Mouse (Mus musculus): ENCODE measurements at regions not wholly inside any gene's neighbourhood (a gene's known extent, or its start where the extent isn't known, plus 50 kb on each side); places are given as distances from the start of the nearest gene placed in this dataset.

DNA sequence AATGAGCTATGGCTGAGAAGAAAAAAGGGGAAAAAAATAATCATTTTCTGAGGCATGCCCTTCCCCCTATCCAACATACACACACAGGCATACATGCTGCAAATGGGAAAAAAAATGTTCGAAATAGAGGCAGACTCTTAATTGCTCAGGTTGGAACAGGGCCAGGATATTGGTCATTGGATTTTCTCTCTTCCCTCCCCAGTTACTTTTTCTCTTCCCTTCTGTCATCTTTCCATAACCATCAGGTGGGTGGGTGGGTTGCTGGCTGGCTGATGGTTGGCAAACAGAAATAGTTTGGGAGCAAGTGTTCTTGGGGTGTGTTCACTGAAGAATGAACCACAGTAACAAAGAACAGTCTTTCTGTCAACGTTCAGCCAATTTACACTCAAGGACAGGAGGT lies 149.3 kb upstream of the Lcorl start:
- Histone ChIP-seq H3K36me3 (ENCODE audit: control insufficient read depth, insufficient read depth) (no peaks in the 10 kb centered on the region), H3ac (ENCODE audit: control insufficient read depth, insufficient read length) (no peak overlapping the region), H3K27me3 (ENCODE audit: control insufficient read depth, insufficient read depth, insufficient read length) (no peaks in the 10 kb centered on the region), H3K4me2 (ENCODE audit: low read depth) (no peak overlapping the region), H3K4me3 (no peak overlapping the region), H3K79me2 (ENCODE audit: control insufficient read depth, insufficient read depth) (no peaks in the 10 kb centered on the region)
- no peak for TF ChIP-seq TCF12 (IDR thresholded peaks at IDR 0.05; ENCODE audit: insufficient read depth, poor library complexity, severe bottlenecking)
- TF ChIP-seq REST (IDR thresholded peaks at IDR 0.05; ENCODE audit: insufficient read depth, insufficient read length): no peak
- no peak for TF ChIP-seq E2F4 (IDR thresholded peaks at IDR 0.05; ENCODE audit: insufficient read depth)
- TF ChIP-seq CEBPB (IDR thresholded peaks at IDR 0.05; ENCODE audit: insufficient read depth, poor library complexity, severe bottlenecking): no peak
- TF ChIP-seq TCF3 (IDR thresholded peaks at IDR 0.05; ENCODE audit: insufficient read length, low read depth): no peak
- TF ChIP-seq POLR2A (IDR thresholded peaks at IDR 0.05; ENCODE audit: insufficient read length, low read depth): no peak
- TF ChIP-seq POLR2AphosphoS2 (IDR thresholded peaks at IDR 0.05; ENCODE audit: insufficient read length, low read depth): no peak
- TF ChIP-seq MYOD1 (IDR thresholded peaks at IDR 0.05; ENCODE audit: control insufficient read depth in 1 of 3, insufficient read length in 2 of 3, low read depth in 2 of 3): no peak

DNA sequence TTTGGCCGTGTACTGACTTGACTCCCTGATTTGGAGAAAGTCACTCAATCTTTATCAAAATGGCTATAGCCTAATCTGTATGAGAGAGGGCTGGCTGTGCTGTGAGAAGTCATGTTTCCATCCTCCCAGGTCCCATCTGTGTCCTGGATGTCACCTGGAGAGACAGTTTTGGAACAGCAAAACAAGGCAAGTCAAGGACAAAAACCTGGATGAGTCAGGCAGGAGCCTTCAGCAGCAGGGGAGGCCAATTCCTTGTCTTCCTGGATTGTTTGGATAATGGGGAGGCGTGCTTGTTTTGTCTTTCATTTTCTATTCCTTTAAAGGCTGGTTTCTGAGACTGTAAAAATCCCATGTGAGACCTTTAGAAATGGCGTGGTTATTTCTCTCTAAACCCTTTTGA lies 148.8 kb upstream of the Lcorl start:
- Histone ChIP-seq H3K4me2 (ENCODE audit: low read depth) (no peak overlapping the region), H3ac (ENCODE audit: control insufficient read depth, insufficient read length) (no peak overlapping the region), H3K4me3 (no peak overlapping the region), H3K79me2 (ENCODE audit: control insufficient read depth, insufficient read depth) (no peaks in the 10 kb centered on the region), H3K27me3 (ENCODE audit: control insufficient read depth, insufficient read depth, insufficient read length) (no peaks in the 10 kb centered on the region), H3K36me3 (ENCODE audit: control insufficient read depth, insufficient read depth) (no peaks in the 10 kb centered on the region)
- TF ChIP-seq MAX (IDR thresholded peaks at IDR 0.05; ENCODE audit: low read depth) (no peak), USF1 (IDR thresholded peaks at IDR 0.05; ENCODE audit: low read depth) (no peak), POLR2A (IDR thresholded peaks at IDR 0.05; ENCODE audit: insufficient read length, low read depth) (no peak), SRF (IDR thresholded peaks at IDR 0.05; ENCODE audit: control insufficient read depth, insufficient read length, low read depth) (no peak), POLR2AphosphoS2 (IDR thresholded peaks at IDR 0.05; ENCODE audit: insufficient read length, low read depth) (no peak), MYOD1 (IDR thresholded peaks at IDR 0.05; ENCODE audit: control insufficient read depth in 1 of 3, insufficient read length in 2 of 3, low read depth in 2 of 3) (no peak), TCF3 (IDR thresholded peaks at IDR 0.05; ENCODE audit: insufficient read length, low read depth) (no peak), TCF12 (IDR thresholded peaks at IDR 0.05; ENCODE audit: insufficient read depth, poor library complexity, severe bottlenecking) (no peak), MYOG (IDR thresholded peaks at IDR 0.05; ENCODE audit: control insufficient read depth in 1 of 3, insufficient read depth in 1 of 3, insufficient read length in 2 of 3, low read depth in 2 of 3) (no peak), REST (IDR thresholded peaks at IDR 0.05; ENCODE audit: insufficient read depth, insufficient read length) (no peak), CEBPB (IDR thresholded peaks at IDR 0.05; ENCODE audit: insufficient read depth, poor library complexity, severe bottlenecking) (no peak), E2F4 (IDR thresholded peaks at IDR 0.05; ENCODE audit: insufficient read depth) (no peak)

DNA sequence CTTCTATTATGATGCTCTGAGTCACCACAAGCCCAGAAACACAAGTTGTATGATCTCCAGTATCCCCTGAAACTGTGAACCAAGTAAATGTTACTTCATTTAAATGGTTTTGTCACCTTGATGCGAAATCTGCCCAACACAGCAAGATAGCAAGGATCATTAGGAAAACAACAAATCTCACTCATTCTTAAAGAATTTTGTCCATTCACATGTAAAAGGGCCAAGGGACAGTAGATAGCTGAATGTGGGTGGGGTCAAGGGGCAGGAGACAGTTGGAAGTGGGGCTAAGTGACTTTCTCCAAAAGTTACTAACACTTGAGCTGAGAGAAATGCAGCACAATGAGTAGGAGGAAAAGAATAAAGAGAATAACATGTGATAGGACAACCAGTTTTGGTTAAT lies 148.2 kb upstream of the Lcorl start:
- Histone ChIP-seq H3ac (ENCODE audit: control insufficient read depth, insufficient read length) (no peak overlapping the region), H3K27me3 (ENCODE audit: control insufficient read depth, insufficient read depth, insufficient read length) (no peaks in the 10 kb centered on the region), H3K79me2 (ENCODE audit: control insufficient read depth, insufficient read depth) (no peaks in the 10 kb centered on the region), H3K36me3 (ENCODE audit: control insufficient read depth, insufficient read depth) (no peaks in the 10 kb centered on the region), H3K4me2 (ENCODE audit: low read depth) (no peak overlapping the region), H3K4me3 (no peak overlapping the region)
- TF ChIP-seq TCF3 (IDR thresholded peaks at IDR 0.05; ENCODE audit: insufficient read length, low read depth) (no peak), REST (IDR thresholded peaks at IDR 0.05; ENCODE audit: insufficient read depth, insufficient read length) (no peak), CEBPB (IDR thresholded peaks at IDR 0.05; ENCODE audit: insufficient read depth, poor library complexity, severe bottlenecking) (no peak), MYOG (IDR thresholded peaks at IDR 0.05; ENCODE audit: control insufficient read depth in 1 of 3, insufficient read depth in 1 of 3, insufficient read length in 2 of 3, low read depth in 2 of 3) (no peak), POLR2A (IDR thresholded peaks at IDR 0.05; ENCODE audit: insufficient read length, low read depth) (no peak), TCF12 (IDR thresholded peaks at IDR 0.05; ENCODE audit: insufficient read depth, poor library complexity, severe bottlenecking) (no peak), E2F4 (IDR thresholded peaks at IDR 0.05; ENCODE audit: insufficient read depth) (no peak), MAX (IDR thresholded peaks at IDR 0.05; ENCODE audit: low read depth) (no peak)

DNA sequence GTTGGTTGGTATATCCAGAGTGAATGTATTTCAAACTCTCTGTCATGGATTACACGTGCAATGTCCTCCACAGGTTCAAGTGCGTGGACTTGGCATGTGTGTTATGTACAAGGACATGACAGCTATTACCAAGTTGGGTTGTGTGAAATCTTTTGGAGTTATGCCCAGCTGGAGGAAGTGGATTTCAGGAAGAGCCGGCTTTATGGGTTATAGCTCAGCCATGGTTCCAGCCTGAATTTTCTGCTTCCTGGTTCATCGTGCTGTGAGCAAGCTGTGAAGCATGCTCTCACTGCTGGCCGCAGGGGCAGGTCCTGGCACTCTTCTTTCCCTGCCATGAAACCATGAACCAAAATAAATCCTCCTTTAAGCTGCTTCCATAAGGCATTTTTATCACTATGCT lies 144.6 kb upstream of the Lcorl start:
- no peak for TF ChIP-seq TCF12 (IDR thresholded peaks at IDR 0.05; ENCODE audit: insufficient read depth, poor library complexity, severe bottlenecking)
- TF ChIP-seq POLR2A (IDR thresholded peaks at IDR 0.05; ENCODE audit: insufficient read length, low read depth): no peak
- TF ChIP-seq POLR2AphosphoS2 (IDR thresholded peaks at IDR 0.05; ENCODE audit: insufficient read length, low read depth): no peak
- TF ChIP-seq MYOD1 (IDR thresholded peaks at IDR 0.05; ENCODE audit: control insufficient read depth in 1 of 3, insufficient read length in 2 of 3, low read depth in 2 of 3): no peak
- TF ChIP-seq E2F4 (IDR thresholded peaks at IDR 0.05; ENCODE audit: insufficient read depth): no peak
- no peak for TF ChIP-seq MAX (IDR thresholded peaks at IDR 0.05; ENCODE audit: low read depth)
- no peak for TF ChIP-seq SRF (IDR thresholded peaks at IDR 0.05; ENCODE audit: control insufficient read depth, insufficient read length, low read depth)
- no peak for TF ChIP-seq USF1 (IDR thresholded peaks at IDR 0.05; ENCODE audit: low read depth)
- TF ChIP-seq CEBPB (IDR thresholded peaks at IDR 0.05; ENCODE audit: insufficient read depth, poor library complexity, severe bottlenecking): no peak
- TF ChIP-seq TCF3 (IDR thresholded peaks at IDR 0.05; ENCODE audit: insufficient read length, low read depth): no peak
- TF ChIP-seq MYOG (IDR thresholded peaks at IDR 0.05; ENCODE audit: control insufficient read depth in 1 of 3, insufficient read depth in 1 of 3, insufficient read length in 2 of 3, low read depth in 2 of 3): no peak
- no peak for TF ChIP-seq REST (IDR thresholded peaks at IDR 0.05; ENCODE audit: insufficient read depth, insufficient read length)
- Histone ChIP-seq H3K79me2 (ENCODE audit: control insufficient read depth, insufficient read depth) (no peaks in the 10 kb centered on the region), H3ac (ENCODE audit: control insufficient read depth, insufficient read length) (no peak overlapping the region), H3K27me3 (ENCODE audit: control insufficient read depth, insufficient read depth, insufficient read length) (no peaks in the 10 kb centered on the region), H3K36me3 (ENCODE audit: control insufficient read depth, insufficient read depth) (no peaks in the 10 kb centered on the region), H3K4me3 (no peak overlapping the region), H3K4me2 (ENCODE audit: low read depth) (no peak overlapping the region)

DNA sequence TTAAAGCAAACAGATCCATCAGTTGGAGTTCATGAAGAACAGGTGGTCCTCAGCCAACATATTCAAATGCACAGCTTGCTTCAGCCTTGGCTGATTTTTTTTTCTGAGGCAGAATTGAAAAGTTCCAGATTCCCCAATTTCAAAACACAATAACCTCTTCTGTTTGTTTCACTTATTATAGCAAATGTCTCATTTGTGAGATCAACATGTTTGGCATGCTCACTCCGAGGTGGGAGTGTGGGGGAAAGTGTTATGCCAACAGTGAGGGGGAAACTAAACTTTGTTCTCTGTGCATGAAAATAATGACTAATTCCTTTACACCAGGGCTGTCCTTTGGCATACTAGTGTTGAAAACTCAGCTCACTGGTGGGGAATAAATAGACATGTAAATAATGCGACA lies 100.4 kb upstream of the Lcorl start:
- Histone ChIP-seq H3K4me3 (no peak overlapping the region), H3ac (ENCODE audit: control insufficient read depth, insufficient read length) (no peak overlapping the region), H3K36me3 (ENCODE audit: control insufficient read depth, insufficient read depth) (no peaks in the 10 kb centered on the region), H3K27me3 (ENCODE audit: control insufficient read depth, insufficient read depth, insufficient read length) (no peaks in the 10 kb centered on the region), H3K4me2 (ENCODE audit: low read depth) (no peak overlapping the region), H3K79me2 (ENCODE audit: control insufficient read depth, insufficient read depth) (no peaks in the 10 kb centered on the region)
- TF ChIP-seq TCF3 (IDR thresholded peaks at IDR 0.05; ENCODE audit: insufficient read length, low read depth) (no peak), E2F4 (IDR thresholded peaks at IDR 0.05; ENCODE audit: insufficient read depth) (no peak), USF1 (IDR thresholded peaks at IDR 0.05; ENCODE audit: low read depth) (no peak), MYOG (IDR thresholded peaks at IDR 0.05; ENCODE audit: control insufficient read depth in 1 of 3, insufficient read depth in 1 of 3, insufficient read length in 2 of 3, low read depth in 2 of 3) (no peak)

All from myocyte (in vitro differentiated cells).